Mouse (Mus musculus): ENCODE data around the gene Sh3pxd2a. TPM values are rescaled to one million over a fixed set of nuclear protein-coding genes. Genes with fewer than 3 reads are reported as not detected.

Sh3pxd2a gene
- polyA plus RNA-seq, 2 experiments from 2014 or later = 0.60 to 1.9 TPM

DNA sequence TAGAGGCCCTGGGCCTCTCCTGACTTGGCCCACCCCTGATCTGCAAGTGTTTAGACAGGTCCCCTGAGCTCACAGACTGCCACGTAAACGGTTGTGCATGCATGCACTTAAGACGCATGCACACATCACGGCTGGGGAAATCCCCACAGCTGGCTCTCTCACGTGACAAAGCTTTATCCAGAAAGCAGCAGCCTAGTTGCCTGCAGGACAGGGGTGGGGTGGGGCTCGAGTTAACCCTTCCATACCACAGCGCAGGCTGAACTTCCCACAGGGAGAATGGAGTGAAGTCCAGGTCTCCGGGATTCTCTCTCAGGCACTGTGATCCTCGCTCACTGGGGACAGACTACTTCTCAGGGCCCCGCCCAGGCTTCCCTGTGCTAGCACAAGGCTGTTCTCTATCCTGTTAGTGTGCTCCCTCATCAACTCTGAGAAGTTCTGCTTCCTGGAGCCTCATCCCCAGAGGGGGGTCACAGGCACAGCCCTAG lies 133.4 kb downstream of the Sh3pxd2a start:
- peak; percentile 97 for ATAC-seq

DNA sequence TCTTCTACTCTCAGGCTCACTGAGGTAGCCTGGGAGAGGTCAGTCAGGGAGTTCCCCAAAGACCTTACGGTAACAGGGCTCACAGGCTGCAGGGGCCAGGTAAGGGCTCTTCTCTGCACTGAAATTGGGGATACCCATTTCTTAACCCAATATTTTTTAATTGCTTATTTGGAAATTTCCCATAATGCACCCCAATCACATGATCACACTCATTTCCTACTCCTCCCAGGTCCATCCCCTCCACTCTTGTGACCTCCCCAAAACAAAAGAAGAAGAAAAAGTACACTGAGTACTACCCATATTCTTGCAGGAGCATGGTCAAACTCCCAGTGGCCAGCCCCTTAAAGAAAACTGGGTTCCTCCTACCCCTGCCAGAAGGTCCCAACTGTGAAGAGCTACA lies 135.1 kb downstream of the Sh3pxd2a start:
- ATAC-seq = no peak

DNA sequence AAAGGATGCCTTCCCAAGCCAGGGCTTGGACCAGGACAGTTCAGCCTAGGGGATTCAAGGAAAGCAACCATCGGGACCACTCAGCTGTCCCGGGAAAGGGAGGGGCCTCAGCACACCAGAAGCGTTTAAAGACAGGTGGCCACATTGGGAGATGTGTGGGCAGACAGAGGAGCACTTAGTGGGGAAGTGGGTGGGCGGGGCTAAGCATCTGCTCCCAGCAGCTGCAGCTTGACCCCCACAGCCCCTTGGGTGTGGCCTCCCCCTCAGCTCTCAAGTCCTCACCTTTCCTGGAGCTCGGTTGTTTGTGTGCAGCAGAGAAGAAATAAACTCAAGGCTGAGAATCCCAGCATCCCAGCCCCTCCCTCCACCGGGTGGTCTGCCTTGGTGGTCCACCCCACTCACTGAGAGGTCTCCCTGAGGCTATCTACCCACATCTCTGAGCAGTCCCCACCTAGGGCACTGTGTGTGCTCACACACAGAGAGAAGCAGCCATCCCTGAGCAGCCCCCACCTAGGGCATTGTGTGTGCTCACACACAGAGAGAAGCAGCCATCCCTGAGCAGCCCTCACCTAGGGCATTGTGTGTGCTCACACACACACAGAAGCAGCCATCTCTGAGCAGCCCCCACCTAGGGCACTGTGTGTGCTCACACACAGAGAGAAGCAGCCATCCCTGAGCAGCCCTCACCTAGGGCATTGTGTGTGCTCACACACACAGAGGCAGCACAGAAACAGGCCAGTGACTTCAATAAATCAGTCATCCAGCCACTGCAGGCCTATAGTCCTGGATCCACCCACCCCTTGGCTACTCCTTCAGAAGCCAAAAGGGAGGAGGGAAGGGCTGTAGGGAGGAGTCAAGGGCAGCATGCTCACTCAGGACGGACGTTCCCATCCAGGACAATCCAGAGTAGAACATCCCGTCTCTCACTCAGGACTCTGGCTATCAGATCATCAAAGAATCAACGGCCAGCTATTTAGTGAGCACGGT lies 136.0 kb downstream of the Sh3pxd2a start:
- no peak for ATAC-seq

DNA sequence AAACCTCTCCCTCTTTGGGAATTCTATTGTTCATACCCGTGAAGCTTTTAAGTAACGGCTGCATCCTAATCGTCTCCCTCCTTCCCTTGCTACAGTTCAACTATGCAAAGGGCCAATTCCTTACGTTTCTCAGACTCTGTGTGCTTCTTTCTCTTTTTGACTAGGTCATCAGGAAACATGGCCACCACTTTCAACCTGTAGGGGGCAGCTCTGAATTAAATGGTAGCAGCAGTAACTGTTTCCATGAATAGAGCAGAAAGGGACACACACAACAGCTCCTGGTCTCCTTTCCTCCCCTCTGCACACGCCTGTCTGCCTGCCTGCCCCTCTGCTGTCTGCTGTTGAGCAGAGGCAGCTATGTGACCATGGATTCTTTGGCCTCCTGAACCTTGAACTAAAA lies 138.3 kb downstream of the Sh3pxd2a start:
- ATAC-seq = no peak

DNA sequence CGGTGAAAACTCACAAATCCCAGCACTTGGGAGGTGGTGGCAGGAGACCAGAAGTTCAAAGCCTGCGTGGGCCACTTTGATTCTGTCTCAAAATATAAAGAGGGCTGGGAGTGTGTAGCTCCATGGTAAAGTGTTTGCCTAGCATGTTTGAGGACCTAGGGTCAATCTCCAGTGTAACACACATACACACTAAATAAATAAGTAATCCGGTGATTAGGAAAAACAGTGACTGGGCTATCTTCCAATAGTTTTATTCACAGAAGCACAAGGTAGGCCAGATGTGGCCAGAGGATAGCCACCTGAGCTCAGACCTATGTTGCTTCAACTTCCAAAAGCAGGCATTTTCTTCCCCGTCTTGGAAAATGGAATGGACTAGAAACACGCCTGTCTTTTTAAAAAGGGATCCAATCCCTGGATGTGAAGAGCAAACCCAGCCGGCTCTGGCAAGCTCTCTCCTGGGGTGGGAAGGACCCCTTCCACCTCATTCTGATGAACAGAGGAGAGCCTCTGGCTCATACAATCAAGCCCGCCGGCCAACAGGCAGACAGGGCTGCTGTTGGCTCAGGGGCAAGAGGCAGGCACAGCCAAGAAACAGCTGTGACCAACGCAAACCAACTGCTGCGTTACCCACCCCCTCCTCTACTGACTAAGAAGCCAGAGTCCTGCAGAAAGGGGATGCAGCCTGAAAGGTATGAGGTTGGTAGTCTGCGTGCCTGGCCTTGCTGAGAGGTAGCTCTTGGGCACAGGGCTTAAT lies 140.9 kb downstream of the Sh3pxd2a start:
- no peak for ATAC-seq

GRCm38 (mm10) chr19:47320331-47320668 lies 143.9 kb downstream of the Sh3pxd2a start:
- no peak for ATAC-seq

DNA sequence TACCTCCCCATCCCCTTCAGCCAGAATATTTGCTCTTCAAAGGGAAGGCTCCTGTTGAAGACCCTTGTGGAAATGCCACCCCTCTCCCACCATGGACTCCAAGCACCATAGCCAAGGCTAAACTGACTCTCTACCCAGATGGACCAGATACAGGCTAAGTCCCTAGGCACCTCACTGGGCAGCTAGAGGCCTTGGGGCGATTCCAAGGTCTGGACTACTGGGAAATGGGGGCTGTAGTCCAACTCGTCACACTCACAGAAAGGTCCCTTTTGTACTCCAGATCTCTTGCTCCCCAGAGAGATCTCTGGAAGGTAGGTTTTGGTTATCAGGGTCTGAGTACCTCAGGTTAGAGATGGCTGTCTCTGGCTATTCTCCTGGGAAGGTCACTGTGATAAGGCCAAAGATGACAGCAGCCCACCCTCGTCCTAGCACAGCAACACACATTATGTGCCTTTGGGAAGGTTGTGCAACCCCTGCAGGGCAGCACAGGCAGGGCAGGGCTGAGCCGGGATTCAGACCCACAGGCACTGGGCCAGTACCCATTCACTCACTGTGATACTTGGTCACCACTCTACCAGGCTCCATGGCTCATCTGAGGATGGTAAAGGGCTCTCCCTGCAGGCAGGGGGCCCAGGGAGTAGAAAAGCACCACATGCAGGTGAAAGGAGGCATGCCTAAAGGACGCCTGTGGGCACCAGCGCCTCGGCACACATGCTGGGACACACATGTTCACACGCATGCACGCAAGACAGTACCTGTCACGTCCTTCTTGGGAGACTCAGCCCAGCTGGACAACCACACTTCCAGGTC lies 144.5 kb downstream of the Sh3pxd2a start:
- no peak for ATAC-seq

DNA sequence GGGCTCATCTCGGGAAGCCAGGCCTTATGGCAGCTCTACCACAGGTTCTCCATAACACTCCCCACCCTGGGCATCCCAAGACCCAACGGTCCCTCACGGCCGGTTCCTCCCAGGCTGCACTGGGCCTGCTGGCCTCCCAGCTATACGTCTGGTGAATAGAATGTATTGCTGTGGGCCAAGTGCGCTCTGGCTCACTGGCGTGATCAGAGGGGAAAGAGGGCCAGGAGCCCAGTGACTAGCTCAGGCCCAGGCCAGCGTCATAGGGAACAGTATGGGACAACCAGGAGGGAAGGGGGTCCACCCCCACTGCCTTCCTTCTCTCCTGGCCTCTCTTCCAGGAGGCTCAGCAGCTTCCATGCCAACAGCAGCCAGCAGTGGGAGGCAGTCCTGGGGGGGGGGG lies 145.1 kb downstream of the Sh3pxd2a start:
- ATAC-seq = no peak

GRCm38 (mm10) chr19:47317063-47317938 lies 146.9 kb downstream of the Sh3pxd2a start:
- ATAC-seq = no peak

- ATAC-seq = no peak
Observed at GRCm38 (mm10) chr19:47316288-47317062, 147.7 kb downstream of the Sh3pxd2a start.

DNA sequence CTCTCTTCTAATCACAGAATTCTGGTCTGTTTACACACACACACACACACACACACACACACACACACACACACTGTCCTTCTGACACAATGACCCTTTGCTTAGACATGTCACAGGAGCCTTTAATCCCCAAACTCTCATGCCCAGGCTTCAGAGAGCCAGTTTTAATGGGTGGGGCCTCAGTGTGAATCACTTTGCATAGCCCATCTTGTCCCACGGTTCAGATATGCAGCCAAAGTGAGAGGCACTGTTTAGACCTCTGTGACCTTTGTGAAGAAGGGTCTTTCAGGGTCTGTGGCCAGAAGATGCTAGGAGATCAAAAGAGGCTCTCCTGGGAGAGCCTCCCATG lies 148.3 kb downstream of the Sh3pxd2a start:
- no peak for ATAC-seq

GRCm38 (mm10) chr19:47315091-47315916 lies 148.9 kb downstream of the Sh3pxd2a start:
- no peak for ATAC-seq

- no peak for ATAC-seq
Observed at GRCm38 (mm10) chr19:47314076-47314941, 149.9 kb downstream of the Sh3pxd2a start.

DNA sequence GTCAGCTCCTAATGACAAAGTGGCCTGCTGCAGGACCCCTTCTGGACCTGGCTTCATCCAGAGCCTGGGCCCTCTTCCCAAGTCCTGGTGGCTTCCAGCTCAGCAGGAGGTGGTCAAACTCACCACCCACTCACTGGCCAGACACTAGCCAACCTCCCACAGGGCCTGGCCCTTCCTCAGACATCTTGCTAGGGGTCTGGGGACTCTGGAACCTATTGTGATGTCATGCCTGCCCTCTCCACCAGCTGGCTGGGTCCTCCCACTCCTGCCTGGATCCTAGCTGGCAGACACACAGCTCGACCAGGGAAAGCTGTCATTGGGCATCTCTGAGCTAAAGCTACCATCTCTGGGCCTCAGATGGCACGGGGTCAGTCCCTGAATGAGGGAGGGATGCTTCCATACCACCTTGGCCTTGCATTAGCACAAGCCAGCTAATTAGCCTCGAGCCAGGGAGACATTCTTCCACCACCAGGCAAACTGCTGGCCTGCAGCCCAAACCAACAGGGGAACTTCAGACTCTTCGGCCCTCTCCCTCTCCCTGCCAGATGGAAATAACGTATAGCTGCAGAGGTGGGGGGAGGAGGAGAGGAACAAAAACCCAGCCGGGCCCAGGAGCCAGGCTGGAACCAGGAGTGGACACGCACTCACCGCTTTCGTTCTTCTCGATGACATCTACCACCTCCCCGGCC lies 150.7 kb downstream of the Sh3pxd2a start:
- ATAC-seq = no peak

DNA sequence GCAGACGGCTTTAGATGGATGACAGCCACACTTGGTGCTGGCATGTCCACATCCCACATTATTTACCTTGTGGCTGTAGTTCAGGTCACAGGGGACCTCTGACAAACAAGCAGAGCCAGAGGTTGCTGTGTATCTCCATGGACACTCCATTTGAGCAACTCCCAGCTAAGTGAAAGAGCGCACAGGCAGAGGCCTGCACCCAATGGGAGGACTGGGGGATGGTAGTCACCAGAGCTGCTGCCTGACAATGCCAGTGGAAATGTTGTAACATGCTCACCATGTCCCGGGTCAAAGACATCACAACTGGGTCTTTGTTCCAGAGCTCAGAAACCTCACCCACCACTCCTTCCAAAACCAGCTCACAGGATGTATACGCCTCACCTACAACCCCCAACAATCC lies 153.0 kb downstream of the Sh3pxd2a start:
- ATAC-seq = no peak

- ATAC-seq = no peak
Observed at GRCm38 (mm10) chr19:47309824-47310223, 154.4 kb downstream of the Sh3pxd2a start.

DNA sequence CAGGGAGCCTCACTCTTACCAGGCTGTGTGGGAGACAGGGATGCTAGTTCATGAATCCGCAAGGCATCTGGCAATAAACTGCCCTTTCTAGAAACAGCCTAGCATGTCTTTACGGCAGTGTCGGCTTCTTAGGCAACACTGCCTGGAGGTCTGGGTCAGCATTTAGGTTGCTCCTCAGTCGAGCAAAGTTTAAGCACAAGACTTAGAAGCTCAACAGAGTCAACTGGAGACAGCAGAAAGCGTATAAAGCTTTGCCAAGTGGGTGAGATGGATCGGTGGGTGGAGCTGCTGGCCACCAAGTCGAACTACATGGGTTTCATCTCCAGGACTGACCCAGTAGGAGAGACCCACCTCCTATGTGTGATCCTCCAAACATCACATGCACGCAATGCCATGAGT lies 157.3 kb downstream of the Sh3pxd2a start:
- ATAC-seq = no peak

GRCm38 (mm10) chr19:47306128-47306916 lies 157.9 kb downstream of the Sh3pxd2a start:
- no peak for ATAC-seq

All from CD4-positive, CD25-positive, alpha-beta regulatory T cell, adult 4 months (primary cell).